Mouse (Mus musculus) limb, embryonic 15.5 days (tissue): ENCODE measurements around the gene Hdac4. TPM values are rescaled to one million over a fixed set of nuclear protein-coding genes. Genes with fewer than 3 reads are reported as not detected.

Experiments used
- ATAC-seq: fragments of 200-750 bp; cut with Nextera tagmentation; 2 replicates; pipeline ENCODE4 v1.8.0; 2017; ENCODE audit warnings: low read depth, moderate TSS enrichment; ENCODE audit not compliant: insufficient number of reproducible peaks, low FRiP score, low TSS enrichment
- H3K27ac ChIP-seq: fragments of 300-500 bp; sonication (generic); 2 replicates; pipeline ENCODE4 v1.5.1; 2015; ENCODE audit warnings: moderate library complexity, mild to moderate bottlenecking, inconsistent platforms
- H3K27me3 ChIP-seq: fragments of 300-500 bp; sonication (generic); 2 replicates; pipeline ENCODE4 v1.6.1; 2015; ENCODE audit warnings: inconsistent platforms
- H3K36me3 ChIP-seq: fragments of 300-500 bp; sonication (generic); 2 replicates; pipeline ENCODE4 v1.6.1; 2015; ENCODE audit warnings: inconsistent platforms
- H3K4me1 ChIP-seq: fragments of 300-500 bp; sonication (generic); 2 replicates; pipeline ENCODE4 v1.6.1; 2015; ENCODE audit warnings: inconsistent platforms
- H3K4me2 ChIP-seq: fragments of 300-500 bp; sonication (generic); 2 replicates; pipeline ENCODE4 v1.6.1; 2015; ENCODE audit warnings: mild to moderate bottlenecking, inconsistent platforms
- H3K4me3 ChIP-seq: fragments of 300-500 bp; sonication (generic); 2 replicates; pipeline ENCODE4 v1.5.1; 2015; ENCODE audit warnings: mild to moderate bottlenecking, inconsistent platforms
- H3K9ac ChIP-seq: fragments of 300-500 bp; sonication (generic); 2 replicates; pipeline ENCODE4 v1.6.1; 2015; ENCODE audit warnings: inconsistent platforms
- H3K9me3 ChIP-seq: fragments of 300-500 bp; sonication (generic); 2 replicates; pipeline ENCODE4 v1.6.1; 2016; ENCODE audit warnings: inconsistent platforms
- WGBS: fragments of 180-500 bp; shearing (Covaris S2); methylation state at CpG from one replicate; pipeline ENCODE4 v1.1.7; 2015; 5-methylcytosine and 5-hydroxymethylcytosine counted together
- polyA plus RNA-seq: library from polyadenylated mRNA; unstranded; fragments of >200 nt; fragmentation: Nextera tagmentation; extraction: Ambion mirVana; gene quantifications from 2 replicates; pipeline ENCODE4 v1.2.1, GENCODE M21; 2015

The Hdac4 gene
- polyA plus RNA-seq, 1 experiment from 2014 or later, result 24.1 TPM

DNA sequence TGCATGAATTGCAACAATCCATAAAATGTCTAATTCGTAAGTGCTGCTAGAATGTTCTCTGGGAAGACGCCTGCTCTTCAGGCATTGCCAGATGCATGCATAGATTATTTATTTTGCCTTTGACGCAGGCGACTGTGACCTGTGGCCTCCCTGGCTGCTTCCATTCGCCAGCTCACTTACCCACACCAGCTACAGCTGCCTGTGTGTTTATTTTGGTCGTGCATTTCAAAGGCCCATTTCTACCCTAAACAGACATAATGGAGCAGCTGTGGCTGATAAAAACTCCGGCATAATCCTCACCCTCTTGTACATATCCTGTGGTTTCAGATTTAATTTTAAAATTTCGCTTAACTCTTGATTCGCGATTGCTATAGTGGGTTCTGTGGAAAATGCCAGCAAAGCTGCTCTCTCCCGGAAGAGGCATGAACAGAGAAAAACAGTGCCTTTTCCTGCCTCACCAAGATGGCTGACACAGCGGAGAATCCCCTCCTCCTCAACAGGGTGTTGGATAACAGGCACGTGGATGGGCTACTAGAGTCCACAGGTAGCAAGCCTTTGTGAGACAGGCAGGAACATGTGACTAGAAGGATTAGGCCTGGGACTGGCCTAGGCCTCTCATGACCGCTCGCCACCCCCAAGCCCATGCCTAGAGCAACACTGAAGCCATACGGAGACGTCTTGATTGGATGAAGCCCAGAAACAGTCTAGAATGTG lies 7.3 kb upstream of the Hdac4 start:
- no peaks in the 10 kb centered on the region for H3K27me3 ChIP-seq
- WGBS, result 61% methylated on average over 17 of the region's 17 CpGs
- no peaks in the 10 kb centered on the region for H3K36me3 ChIP-seq
- ATAC-seq, result no peak
- H3K9me3 ChIP-seq, result no peaks in the 10 kb centered on the region
- H3K9ac ChIP-seq, result no peak overlapping the region
- peak overlapping the region; percentile 38; the same call in 1 of the 2 replicates for H3K27ac ChIP-seq
- H3K4me1 ChIP-seq, result peaks cover 5% of the 10 kb centered on the region; the same call in 1 of the 2 replicates
- H3K4me3 ChIP-seq, result no peak overlapping the region
- H3K4me2 ChIP-seq, result no peak overlapping the region

DNA sequence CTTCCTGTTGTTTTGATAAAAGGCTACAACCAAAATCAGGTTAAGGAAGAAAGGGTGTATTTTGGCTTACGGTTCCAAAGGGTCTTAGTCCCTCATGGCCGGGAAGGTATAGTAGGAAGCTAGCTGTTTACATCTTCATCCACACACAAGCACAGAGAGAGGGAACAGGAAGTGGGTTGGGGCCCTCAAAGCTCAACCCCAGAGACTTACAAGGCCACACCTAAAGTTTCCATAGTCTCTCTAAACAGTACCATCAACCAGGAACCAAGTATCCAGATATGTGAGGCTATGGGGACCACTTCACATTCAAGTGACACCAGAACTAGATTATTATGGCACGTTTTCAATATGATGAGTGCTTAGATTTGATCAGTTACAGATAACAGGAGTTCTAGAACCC lies 5.0 kb downstream of the Hdac4 start:
- Histone ChIP-seq H3K4me2 (no peak overlapping the region), H3K27ac (no peak overlapping the region)
- 81% methylated on average over 3 of the region's 3 CpGs for WGBS

DNA sequence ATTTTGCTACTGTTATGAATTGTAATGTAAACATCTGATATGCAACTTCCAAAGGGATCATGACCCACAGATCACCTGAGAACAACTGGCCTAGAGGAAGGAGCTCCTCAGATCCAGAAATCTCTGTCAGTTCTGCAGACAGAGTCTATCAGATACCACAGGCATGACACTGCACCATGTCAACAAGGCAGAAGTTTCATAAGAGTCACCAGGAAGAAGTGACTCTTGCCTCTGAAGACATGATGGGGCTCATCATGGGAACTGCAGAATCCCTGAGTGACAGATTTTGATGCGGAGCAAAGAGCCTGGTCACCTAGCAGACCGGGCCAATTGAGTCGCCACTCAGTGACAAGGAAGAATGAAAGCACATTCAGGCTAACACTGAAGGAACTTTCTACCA lies 8.4 kb downstream of the Hdac4 start:
- no peak overlapping the region for H3K4me3 ChIP-seq
- no peaks in the 10 kb centered on the region for H3K9me3 ChIP-seq
- H3K4me1 ChIP-seq, result no peaks in the 10 kb centered on the region
- no peaks in the 10 kb centered on the region for H3K36me3 ChIP-seq
- no peak overlapping the region for H3K9ac ChIP-seq
- no peak overlapping the region for H3K4me2 ChIP-seq
- ATAC-seq, result no peak
- no peak overlapping the region for H3K27ac ChIP-seq
- WGBS, result 87% methylated on average over 3 of the region's 3 CpGs
- no peaks in the 10 kb centered on the region for H3K27me3 ChIP-seq

More for the DNA sequence above, 5.0 kb downstream of the Hdac4 start:
- Histone ChIP-seq H3K36me3 (no peaks in the 10 kb centered on the region), H3K4me3 (no peak overlapping the region), H3K9ac (no peak overlapping the region), H3K9me3 (no peaks in the 10 kb centered on the region), H3K4me1 (no peaks in the 10 kb centered on the region), H3K27me3 (no peaks in the 10 kb centered on the region)
- no peak for ATAC-seq

DNA sequence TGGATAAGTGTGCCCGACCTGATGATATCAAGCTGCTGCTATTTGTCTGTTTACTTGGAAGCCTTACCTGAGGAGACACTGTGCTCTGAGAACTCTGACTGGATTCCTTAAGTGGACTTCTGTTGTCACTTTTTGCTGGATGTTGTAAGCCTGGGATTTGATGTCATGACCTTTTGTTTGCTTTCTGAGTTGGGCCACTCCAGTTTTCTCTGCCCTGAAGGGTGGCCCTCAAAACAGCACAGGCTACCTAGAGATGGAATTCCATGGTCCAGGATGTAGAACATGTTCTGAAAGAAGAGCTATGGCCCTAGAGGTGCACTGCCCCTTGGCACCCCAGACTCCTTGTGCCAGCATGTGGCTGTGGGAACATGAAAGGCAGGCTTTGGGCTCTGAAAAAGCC lies 10.9 kb downstream of the Hdac4 start:
- Histone ChIP-seq H3K27ac (no peak overlapping the region), H3K27me3 (no peaks in the 10 kb centered on the region), H3K4me1 (no peaks in the 10 kb centered on the region), H3K4me2 (no peak overlapping the region), H3K4me3 (no peak overlapping the region), H3K9ac (no peak overlapping the region), H3K36me3 (no peaks in the 10 kb centered on the region), H3K9me3 (no peaks in the 10 kb centered on the region)
- WGBS, result 72% methylated on average over 1 of the region's 1 CpGs
- no peak for ATAC-seq

DNA sequence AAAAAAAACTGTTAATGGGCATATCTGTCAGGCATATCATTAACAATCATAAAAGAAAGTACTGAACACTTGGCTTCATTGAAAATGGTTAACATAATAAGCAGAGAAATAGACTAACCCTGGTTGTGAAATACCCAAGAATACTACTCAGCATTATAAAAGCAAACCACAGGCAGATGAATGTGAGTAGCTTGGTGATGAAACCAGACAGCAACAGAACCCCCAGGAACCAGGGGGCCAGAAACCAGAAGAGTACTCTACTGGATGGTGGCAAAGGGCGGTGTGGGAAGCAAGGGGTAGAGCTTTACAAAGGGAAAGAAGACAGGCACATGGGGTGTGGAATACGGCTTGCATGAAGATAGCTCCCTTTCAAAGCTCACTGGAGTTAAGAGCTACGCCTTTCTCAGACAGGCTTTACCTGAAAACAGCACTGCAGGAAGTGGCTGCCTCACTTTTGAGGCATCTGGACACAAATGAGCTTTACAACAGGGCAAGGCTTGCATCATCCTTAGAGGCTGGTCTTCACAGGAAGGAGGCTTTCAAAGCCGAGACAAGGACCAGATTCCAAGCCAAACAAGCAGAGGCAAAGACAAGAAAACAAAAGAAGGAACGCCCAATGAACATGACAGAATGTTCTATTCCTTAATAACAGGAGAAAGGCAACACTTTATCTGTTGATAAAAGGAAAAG lies 12.3 kb downstream of the Hdac4 start:
- Histone ChIP-seq H3K9me3 (no peaks in the 10 kb centered on the region), H3K4me2 (no peak overlapping the region), H3K27me3 (no peaks in the 10 kb centered on the region), H3K9ac (no peak overlapping the region), H3K4me1 (peaks cover 10% of the 10 kb centered on the region), H3K36me3 (no peaks in the 10 kb centered on the region), H3K4me3 (no peak overlapping the region), H3K27ac (peak overlapping the region; percentile 29; the same call in 1 of the 2 replicates)
- ATAC-seq, result no peak
- WGBS, result 77% methylated on average over 5 of the region's 5 CpGs

DNA sequence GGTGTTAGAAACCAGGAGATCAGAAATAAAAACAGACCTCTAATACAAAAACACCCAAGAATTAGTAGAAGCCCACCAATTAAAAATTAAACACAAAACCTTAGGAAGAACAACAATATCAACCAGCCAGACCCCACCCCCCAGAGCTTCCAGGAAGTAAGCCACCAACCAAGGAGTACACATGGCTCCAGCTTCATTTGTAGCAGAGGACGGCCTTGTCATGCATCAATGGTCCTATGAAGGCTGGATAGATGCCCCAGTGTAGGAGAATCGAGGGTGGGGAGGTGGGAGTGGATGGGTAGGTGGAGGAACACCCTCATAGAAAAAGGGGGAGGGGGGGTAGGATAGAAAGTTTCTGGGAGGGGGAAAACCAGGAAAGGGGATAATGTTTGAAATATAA lies 13.5 kb downstream of the Hdac4 start:
- H3K27me3 ChIP-seq, result no peaks in the 10 kb centered on the region
- H3K9me3 ChIP-seq, result no peaks in the 10 kb centered on the region
- no peaks in the 10 kb centered on the region for H3K36me3 ChIP-seq
- H3K4me2 ChIP-seq, result no peak overlapping the region
- no peak for ATAC-seq
- no peak overlapping the region for H3K27ac ChIP-seq
- no peak overlapping the region for H3K9ac ChIP-seq
- WGBS, result 77% methylated on average over 2 of the region's 2 CpGs
- H3K4me1 ChIP-seq, result peaks cover 22% of the 10 kb centered on the region
- no peak overlapping the region for H3K4me3 ChIP-seq

DNA sequence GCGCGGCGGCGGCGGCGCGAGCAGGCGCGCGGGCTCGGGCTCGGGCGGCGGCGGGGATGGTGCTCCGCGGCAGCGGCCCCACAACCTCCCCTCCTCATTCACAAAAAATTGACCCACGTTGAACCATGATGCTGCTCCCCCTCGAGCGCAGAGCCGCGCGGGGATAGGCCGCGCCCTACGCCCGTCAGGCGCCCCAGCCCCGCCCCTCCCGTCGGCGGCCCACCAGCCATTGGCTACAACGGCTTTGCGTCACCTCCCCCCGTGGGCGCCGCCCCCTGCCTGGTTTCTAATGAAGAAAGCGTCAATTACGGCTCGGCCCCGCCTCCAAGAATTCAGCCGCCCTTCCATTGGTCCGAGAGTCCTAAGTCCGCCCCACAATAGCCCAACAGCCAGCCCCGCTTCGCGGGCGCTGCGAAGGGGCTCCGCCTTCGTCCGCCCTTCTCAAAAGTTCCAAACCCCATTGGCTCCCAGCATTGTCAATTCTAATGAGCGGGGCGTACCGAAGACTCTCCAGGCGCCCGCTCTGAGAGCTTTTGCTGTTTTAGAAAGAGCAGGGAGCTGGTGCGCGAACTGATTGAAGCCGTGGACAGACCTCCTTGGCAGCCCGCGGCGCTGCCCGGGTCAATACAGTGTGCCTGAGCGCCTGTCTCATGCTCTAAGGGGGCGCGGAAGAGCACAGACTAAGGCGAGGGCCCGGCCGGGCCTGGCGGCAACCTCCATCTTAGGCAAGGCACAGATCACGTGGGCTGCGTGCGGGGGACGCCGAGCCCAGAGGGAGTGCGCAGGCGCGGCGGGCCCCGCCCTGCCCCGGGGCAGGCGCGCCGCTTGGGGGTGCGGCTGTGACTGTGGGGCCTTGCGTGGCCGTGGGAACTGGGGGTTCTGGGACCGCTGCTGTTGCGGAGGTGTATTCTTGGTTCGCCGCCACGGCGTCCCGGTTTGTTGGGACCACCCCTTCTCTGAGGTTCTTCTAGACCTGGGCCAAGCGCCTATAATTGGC lies 15.1 kb downstream of the Hdac4 start:
- no peaks in the 10 kb centered on the region for H3K9me3 ChIP-seq
- peak overlapping the region; percentile 99 for H3K27ac ChIP-seq
- H3K9ac ChIP-seq, result peak overlapping the region; percentile 92
- under 1% methylated on average over 96 of the region's 97 CpGs for WGBS
- H3K27me3 ChIP-seq, result no peaks in the 10 kb centered on the region
- ATAC-seq, result peak; percentile 99
- no peaks in the 10 kb centered on the region for H3K36me3 ChIP-seq
- peaks cover 22% of the 10 kb centered on the region for H3K4me1 ChIP-seq
- peak overlapping the region; percentile 67 for H3K4me2 ChIP-seq
- peak overlapping the region; percentile 85 for H3K4me3 ChIP-seq

DNA sequence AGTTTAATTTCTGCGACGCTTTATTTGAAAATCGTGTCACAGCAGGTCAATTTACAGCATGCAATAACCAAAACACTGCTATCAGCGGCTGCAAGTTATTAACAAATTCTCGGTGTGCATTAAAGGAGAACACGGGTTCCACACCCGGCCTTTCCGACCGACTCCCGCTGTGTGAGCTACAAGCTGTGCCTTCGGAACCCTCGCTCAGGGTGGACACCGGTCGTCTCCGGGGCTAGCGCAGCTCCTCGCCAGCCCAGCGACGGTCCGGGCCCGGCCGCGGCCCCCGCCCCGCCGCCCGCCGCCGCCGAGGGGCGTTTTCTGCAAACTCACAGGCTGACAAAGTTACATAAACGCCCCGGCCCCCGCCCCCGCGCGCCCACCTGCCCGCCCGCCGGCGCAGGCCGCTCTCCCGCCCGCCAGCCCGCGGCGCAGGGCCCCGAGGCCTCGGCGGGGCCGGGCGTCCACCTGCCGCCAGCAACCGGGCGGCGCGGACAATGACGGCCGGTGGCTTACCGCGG lies 16.0 kb downstream of the Hdac4 start:
- H3K4me1 ChIP-seq, result peaks cover 30% of the 10 kb centered on the region
- peak overlapping the region; percentile 93 for H3K27ac ChIP-seq
- peak overlapping the region; percentile 87 for H3K9ac ChIP-seq
- peak overlapping the region; percentile 85 for H3K4me3 ChIP-seq
- no peaks in the 10 kb centered on the region for H3K27me3 ChIP-seq
- peak overlapping the region; percentile 61 for H3K4me2 ChIP-seq
- H3K9me3 ChIP-seq, result no peaks in the 10 kb centered on the region
- ATAC-seq, result no peak
- under 1% methylated on average over 49 of the region's 61 CpGs for WGBS
- no peaks in the 10 kb centered on the region for H3K36me3 ChIP-seq

DNA sequence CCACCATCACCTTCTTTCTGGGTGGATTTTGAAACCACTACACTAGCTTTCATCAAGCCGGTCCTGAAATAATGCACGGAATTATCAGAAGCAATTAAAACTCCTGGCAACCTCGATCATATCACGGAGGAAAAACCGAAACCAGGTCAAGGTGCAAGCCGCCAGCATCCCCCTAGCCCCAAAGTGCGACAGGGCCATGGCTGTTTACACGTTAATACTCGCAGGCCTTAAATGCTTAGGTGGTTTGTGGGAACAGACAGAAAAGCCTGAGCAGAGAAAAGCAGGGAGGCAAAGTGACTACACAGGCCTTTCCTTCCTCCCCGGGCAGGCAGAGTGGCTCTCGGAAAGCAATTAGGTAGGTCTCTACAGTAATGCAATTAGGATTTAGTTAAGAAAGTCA lies 16.4 kb downstream of the Hdac4 start:
- Histone ChIP-seq H3K9me3 (no peaks in the 10 kb centered on the region), H3K36me3 (no peaks in the 10 kb centered on the region), H3K27me3 (no peaks in the 10 kb centered on the region), H3K9ac (peak overlapping the region; percentile 87), H3K4me1 (peaks cover 34% of the 10 kb centered on the region), H3K27ac (peak overlapping the region; percentile 93), H3K4me2 (peak overlapping the region; percentile 61), H3K4me3 (peak overlapping the region; percentile 85)
- WGBS, result 3% methylated on average over 11 of the region's 11 CpGs
- ATAC-seq, result no peak

DNA sequence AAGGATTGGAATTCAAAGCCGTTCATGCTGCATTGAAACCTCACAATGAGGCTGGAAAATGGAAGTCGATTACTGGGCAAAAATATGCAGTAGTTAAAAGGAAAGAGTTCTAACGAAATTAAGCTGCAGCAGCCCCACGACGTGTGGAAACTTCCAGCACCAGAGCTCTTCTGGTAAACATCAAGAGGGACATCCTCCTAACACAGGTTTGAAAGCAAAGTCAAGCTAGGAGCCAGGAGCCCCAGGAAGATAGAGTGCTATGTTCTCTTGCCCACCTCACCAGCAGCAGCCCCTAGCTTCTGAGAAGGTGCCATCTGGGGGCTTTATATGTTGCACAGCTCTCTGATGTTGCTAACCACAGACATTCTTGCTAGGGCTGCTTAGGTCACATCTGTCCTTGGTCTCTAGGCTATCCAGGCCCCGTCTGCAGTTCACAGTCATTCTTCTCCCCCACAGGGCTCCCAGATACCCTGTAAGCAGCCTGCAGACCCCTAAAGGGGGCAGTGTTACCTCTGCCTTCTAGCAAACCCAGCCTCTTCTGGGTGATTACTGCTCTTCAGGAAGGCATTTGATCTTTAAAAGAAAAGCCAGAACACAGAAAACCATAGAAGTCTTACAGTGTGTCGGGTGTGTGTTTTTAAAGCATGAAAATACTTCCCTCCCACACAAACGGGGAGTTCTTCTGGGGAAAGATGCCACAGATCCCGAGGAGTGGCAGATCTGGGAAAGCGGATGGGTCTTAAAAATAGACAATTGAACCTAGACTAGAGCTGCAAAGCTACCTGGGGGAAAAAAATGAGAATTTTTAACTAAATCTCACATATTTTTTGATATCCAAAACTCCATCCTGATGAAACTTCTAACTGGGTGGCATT lies 17.2 kb downstream of the Hdac4 start:
- Histone ChIP-seq H3K36me3 (no peaks in the 10 kb centered on the region), H3K9ac (no peak overlapping the region), H3K4me2 (peak overlapping the region; percentile 61), H3K27me3 (no peaks in the 10 kb centered on the region), H3K9me3 (no peaks in the 10 kb centered on the region), H3K4me3 (peak overlapping the region; percentile 85), H3K27ac (no peak overlapping the region; the same call in none of the 2 replicates), H3K4me1 (peaks cover 42% of the 10 kb centered on the region)
- WGBS, result 31% methylated on average over 10 of the region's 10 CpGs
- no peak for ATAC-seq

DNA sequence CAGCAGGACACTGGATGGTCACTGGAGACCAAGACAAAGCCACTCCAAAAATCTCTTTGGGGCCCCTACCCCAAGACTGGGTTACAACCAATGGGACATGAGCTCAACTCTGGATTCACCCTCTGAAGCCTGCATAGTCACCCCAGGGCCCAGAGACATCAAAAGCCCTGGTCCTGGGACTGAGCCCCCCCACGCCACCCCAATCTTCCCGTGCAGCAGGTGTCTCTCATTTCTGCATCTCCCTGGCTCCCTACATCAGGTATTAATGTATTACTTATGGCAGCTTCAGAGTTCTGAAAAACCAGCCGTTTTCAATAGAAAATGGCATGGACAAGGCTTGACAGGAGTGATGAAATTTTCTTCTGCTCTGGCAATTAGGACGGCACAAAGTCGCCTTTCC lies 17.9 kb downstream of the Hdac4 start:
- H3K36me3 ChIP-seq, result no peaks in the 10 kb centered on the region
- no peak overlapping the region for H3K27ac ChIP-seq
- no peaks in the 10 kb centered on the region for H3K27me3 ChIP-seq
- H3K9ac ChIP-seq, result no peak overlapping the region
- no peaks in the 10 kb centered on the region for H3K9me3 ChIP-seq
- 42% methylated on average over 5 of the region's 5 CpGs for WGBS
- H3K4me3 ChIP-seq, result no peak overlapping the region
- H3K4me1 ChIP-seq, result peaks cover 44% of the 10 kb centered on the region
- H3K4me2 ChIP-seq, result no peak overlapping the region
- ATAC-seq, result no peak
